Mouse (Mus musculus): ENCODE results near the gene Bex2.

GRCm38 (mm10) chrX:136092497-136093279 lies 24.7 kb upstream of the Bex2 start:
- TF ChIP-seq EP300 (IDR thresholded peaks at IDR 0.05; ENCODE audit: insufficient read depth, low read depth, low read length) (no peak), CTCF (IDR thresholded peaks at IDR 0.05; ENCODE audit: low read depth, low read length) (no peak)

Data from ES-Bruce4 (cell line).